Mouse (Mus musculus): ENCODE results near the gene Arap1. TPM values are rescaled to one million over a fixed set of nuclear protein-coding genes. Genes with fewer than 3 reads are reported as not detected.
A peak's percentile ranks its signal among the peaks of the same experiment; 100 is the strongest.

Arap1 gene
- polyA plus RNA-seq, 1 experiment from 2014 or later = 75.5 TPM

GRCm38 (mm10) chr7:101426692-101427091 lies 78.8 kb downstream of the Arap1 start:
- DNase-seq (ENCODE audit: low spot score) (no peak), ATAC-seq (ENCODE audit: low read depth) (no peak)
- Histone ChIP-seq H3K36me3 (ENCODE audit: control insufficient read depth, insufficient read depth, low read length) (no peaks in the 10 kb centered on the region), H3K4me1 (ENCODE audit: control insufficient read depth, insufficient read depth, low read length) (no peaks in the 10 kb centered on the region), H3K4me3 (ENCODE audit: low read depth, low read length) (no peak overlapping the region), H3K27ac (replicated peaks; ENCODE audit: low read depth, low read length) (no peak overlapping the region), H3K9ac (ENCODE audit: low read depth, low read length) (no peak overlapping the region), H3K4me2 (ENCODE audit: low read depth, low read length) (no peak overlapping the region), H3K9me3 (ENCODE audit: control insufficient read depth, low read length) (no peaks in the 10 kb centered on the region), H3K27me3 (replicated peaks; ENCODE audit: control insufficient read depth, insufficient read depth, low read length) (no peaks in the 10 kb centered on the region)
- WGBS = 66% methylated on average over 8 of the region's 8 CpGs

- DNase-seq (ENCODE audit: low spot score) (no peak), ATAC-seq (ENCODE audit: low read depth) (no peak)
These were observed 79.9 kb downstream of the Arap1 start for GRCm38 (mm10) chr7:101427736-101428135.

GRCm38 (mm10) chr7:101435038-101435437 lies 87.2 kb downstream of the Arap1 start:
- 57% methylated on average over 6 of the region's 6 CpGs for WGBS
- ATAC-seq (ENCODE audit: low read depth) (peak; percentile 70), DNase-seq (ENCODE audit: low spot score) (no peak)
- no peak overlapping the region for H3K4me2 ChIP-seq (ENCODE audit: low read depth, low read length)
- H3K27ac ChIP-seq (replicated peaks; ENCODE audit: low read depth, low read length) = no peak overlapping the region
- no peaks in the 10 kb centered on the region for H3K27me3 ChIP-seq (replicated peaks; ENCODE audit: control insufficient read depth, insufficient read depth, low read length)
- H3K4me3 ChIP-seq (ENCODE audit: low read depth, low read length) = no peak overlapping the region
- H3K36me3 ChIP-seq (ENCODE audit: control insufficient read depth, insufficient read depth, low read length) = no peaks in the 10 kb centered on the region
- H3K4me1 ChIP-seq (ENCODE audit: control insufficient read depth, insufficient read depth, low read length) = no peaks in the 10 kb centered on the region
- H3K9ac ChIP-seq (ENCODE audit: low read depth, low read length) = no peak overlapping the region
- no peaks in the 10 kb centered on the region for H3K9me3 ChIP-seq (ENCODE audit: control insufficient read depth, low read length)

More at GRCm38 (mm10) chr7:101427736-101428135, 79.9 kb downstream of the Arap1 start:
- H3K36me3 ChIP-seq (ENCODE audit: control insufficient read depth, insufficient read depth, low read length) = no peaks in the 10 kb centered on the region
- no peak overlapping the region for H3K9ac ChIP-seq (ENCODE audit: low read depth, low read length)
- WGBS = 13% methylated on average over 2 of the region's 2 CpGs
- no peak overlapping the region for H3K4me3 ChIP-seq (ENCODE audit: low read depth, low read length)
- H3K27me3 ChIP-seq (replicated peaks; ENCODE audit: control insufficient read depth, insufficient read depth, low read length) = no peaks in the 10 kb centered on the region
- no peaks in the 10 kb centered on the region for H3K9me3 ChIP-seq (ENCODE audit: control insufficient read depth, low read length)
- no peak overlapping the region for H3K27ac ChIP-seq (replicated peaks; ENCODE audit: low read depth, low read length)
- H3K4me2 ChIP-seq (ENCODE audit: low read depth, low read length) = no peak overlapping the region
- H3K4me1 ChIP-seq (ENCODE audit: control insufficient read depth, insufficient read depth, low read length) = no peaks in the 10 kb centered on the region

- H3K27me3 ChIP-seq (replicated peaks; ENCODE audit: control insufficient read depth, insufficient read depth, low read length) = no peaks in the 10 kb centered on the region
- ATAC-seq (ENCODE audit: low read depth) (no peak), DNase-seq (ENCODE audit: low spot score) (no peak)
- H3K4me2 ChIP-seq (ENCODE audit: low read depth, low read length) = no peak overlapping the region
- H3K36me3 ChIP-seq (ENCODE audit: control insufficient read depth, insufficient read depth, low read length) = no peaks in the 10 kb centered on the region
- no peak overlapping the region for H3K9ac ChIP-seq (ENCODE audit: low read depth, low read length)
- H3K27ac ChIP-seq (replicated peaks; ENCODE audit: low read depth, low read length) = no peak overlapping the region
- H3K4me1 ChIP-seq (ENCODE audit: control insufficient read depth, insufficient read depth, low read length) = no peaks in the 10 kb centered on the region
- no peaks in the 10 kb centered on the region for H3K9me3 ChIP-seq (ENCODE audit: control insufficient read depth, low read length)
- H3K4me3 ChIP-seq (ENCODE audit: low read depth, low read length) = no peak overlapping the region
- 5% methylated on average over 1 of the region's 1 CpGs for WGBS
These were observed 90.0 kb downstream of the Arap1 start for GRCm38 (mm10) chr7:101437876-101438275.

- Histone ChIP-seq H3K9me3 (ENCODE audit: control insufficient read depth, low read length) (no peaks in the 10 kb centered on the region), H3K27me3 (replicated peaks; ENCODE audit: control insufficient read depth, insufficient read depth, low read length) (no peaks in the 10 kb centered on the region), H3K36me3 (ENCODE audit: control insufficient read depth, insufficient read depth, low read length) (no peaks in the 10 kb centered on the region), H3K4me1 (ENCODE audit: control insufficient read depth, insufficient read depth, low read length) (no peaks in the 10 kb centered on the region), H3K4me2 (ENCODE audit: low read depth, low read length) (no peak overlapping the region), H3K27ac (replicated peaks; ENCODE audit: low read depth, low read length) (no peak overlapping the region), H3K4me3 (ENCODE audit: low read depth, low read length) (no peak overlapping the region), H3K9ac (ENCODE audit: low read depth, low read length) (no peak overlapping the region)
- no peak; the same call in 1 of the 2 replicates for ATAC-seq (ENCODE audit: low read depth)
- 50% methylated on average over 10 of the region's 10 CpGs for WGBS
- DNase-seq (ENCODE audit: low spot score) = no peak
These were observed 95.2 kb downstream of the Arap1 start for GRCm38 (mm10) chr7:101443093-101443492.

GRCm38 (mm10) chr7:101444211-101444610 lies 96.3 kb downstream of the Arap1 start:
- ATAC-seq (ENCODE audit: low read depth) (no peak), DNase-seq (ENCODE audit: low spot score) (no peak)
- no peak overlapping the region for H3K9ac ChIP-seq (ENCODE audit: low read depth, low read length)
- H3K27me3 ChIP-seq (replicated peaks; ENCODE audit: control insufficient read depth, insufficient read depth, low read length) = no peaks in the 10 kb centered on the region
- 80% methylated on average over 4 of the region's 4 CpGs for WGBS
- H3K36me3 ChIP-seq (ENCODE audit: control insufficient read depth, insufficient read depth, low read length) = no peaks in the 10 kb centered on the region
- H3K9me3 ChIP-seq (ENCODE audit: control insufficient read depth, low read length) = no peaks in the 10 kb centered on the region
- no peak overlapping the region for H3K4me2 ChIP-seq (ENCODE audit: low read depth, low read length)
- no peak overlapping the region for H3K27ac ChIP-seq (replicated peaks; ENCODE audit: low read depth, low read length)
- no peaks in the 10 kb centered on the region for H3K4me1 ChIP-seq (ENCODE audit: control insufficient read depth, insufficient read depth, low read length)
- H3K4me3 ChIP-seq (ENCODE audit: low read depth, low read length) = no peak overlapping the region

GRCm38 (mm10) chr7:101449855-101450254 lies 102.0 kb downstream of the Arap1 start:
- H3K36me3 ChIP-seq (ENCODE audit: control insufficient read depth, insufficient read depth, low read length) = no peaks in the 10 kb centered on the region
- no peak overlapping the region for H3K4me3 ChIP-seq (ENCODE audit: low read depth, low read length)
- no peaks in the 10 kb centered on the region for H3K9me3 ChIP-seq (ENCODE audit: control insufficient read depth, low read length)
- ATAC-seq (ENCODE audit: low read depth) (no peak), DNase-seq (ENCODE audit: low spot score) (no peak)
- H3K27ac ChIP-seq (replicated peaks; ENCODE audit: low read depth, low read length) = no peak overlapping the region
- H3K9ac ChIP-seq (ENCODE audit: low read depth, low read length) = no peak overlapping the region
- H3K4me1 ChIP-seq (ENCODE audit: control insufficient read depth, insufficient read depth, low read length) = no peaks in the 10 kb centered on the region
- no peak overlapping the region for H3K4me2 ChIP-seq (ENCODE audit: low read depth, low read length)
- WGBS = 33% methylated on average over 3 of the region's 3 CpGs
- peaks cover 22% of the 10 kb centered on the region for H3K27me3 ChIP-seq (replicated peaks; ENCODE audit: control insufficient read depth, insufficient read depth, low read length)

GRCm38 (mm10) chr7:101450422-101451401 lies 102.8 kb downstream of the Arap1 start:
- DNase-seq (ENCODE audit: low spot score) (peak; percentile 82), ATAC-seq (ENCODE audit: low read depth) (peak; percentile 81)
- H3K4me1 ChIP-seq (ENCODE audit: control insufficient read depth, insufficient read depth, low read length) = no peaks in the 10 kb centered on the region
- no peaks in the 10 kb centered on the region for H3K36me3 ChIP-seq (ENCODE audit: control insufficient read depth, insufficient read depth, low read length)
- peak overlapping the region; percentile 98 for H3K4me2 ChIP-seq (ENCODE audit: low read depth, low read length)
- H3K9ac ChIP-seq (ENCODE audit: low read depth, low read length) = peak overlapping the region; percentile 55
- no peak overlapping the region for H3K27ac ChIP-seq (replicated peaks; ENCODE audit: low read depth, low read length)
- H3K9me3 ChIP-seq (ENCODE audit: control insufficient read depth, low read length) = no peaks in the 10 kb centered on the region
- WGBS = under 1% methylated on average over 41 of the region's 68 CpGs
- H3K27me3 ChIP-seq (replicated peaks; ENCODE audit: control insufficient read depth, insufficient read depth, low read length) = peaks cover 22% of the 10 kb centered on the region
- H3K4me3 ChIP-seq (ENCODE audit: low read depth, low read length) = peak overlapping the region; percentile 58

Measured in embryonic facial prominence, embryonic 14.5 days (tissue).